Mouse (Mus musculus) ES-Bruce4 (cell line): ENCODE results near the gene Spc24. TPM values are rescaled to one million over a fixed set of nuclear protein-coding genes. Genes with fewer than 3 reads are reported as not detected.

Experiments
- H3K27ac ChIP-seq: 2 replicates; pipeline ENCODE4 v1.5.1; 2012; ENCODE audit warnings: low read length, inconsistent platforms; ENCODE audit not compliant: insufficient read depth
- H3K27me3 ChIP-seq: 2 replicates; pipeline ENCODE4 v1.6.1; 2012; ENCODE audit warnings: mild to moderate bottlenecking, low read length, inconsistent platforms; ENCODE audit not compliant: control insufficient read depth, poor library complexity, insufficient read depth, severe bottlenecking
- H3K36me3 ChIP-seq: 2 replicates; pipeline ENCODE4 v1.6.1; 2012; ENCODE audit warnings: inconsistent platforms, mild to moderate bottlenecking, low read length, moderate library complexity; ENCODE audit not compliant: control insufficient read depth, poor library complexity, insufficient read depth, severe bottlenecking
- H3K4me1 ChIP-seq: one replicate; pipeline ENCODE4 v1.8.1; 2011; ENCODE audit warnings: low read length; ENCODE audit not compliant: control insufficient read depth, insufficient read depth
- H3K4me3 ChIP-seq: 2 replicates; pipeline ENCODE4 v1.5.1; 2011; ENCODE audit warnings: low read depth, mild to moderate bottlenecking, low read length
- H3K9ac ChIP-seq: 2 replicates; pipeline ENCODE4 v1.6.1; 2012; ENCODE audit warnings: low read depth, mild to moderate bottlenecking, inconsistent platforms; ENCODE audit not compliant: poor library complexity, severe bottlenecking
- H3K9me3 ChIP-seq: replicated peaks from 2 replicates; pipeline ENCODE4 v1.6.1; 2012; ENCODE audit warnings: mild to moderate bottlenecking, low read length, inconsistent platforms; ENCODE audit not compliant: control insufficient read depth, poor library complexity, insufficient read depth, severe bottlenecking
- CTCF ChIP-seq: IDR thresholded peaks from one replicate; pipeline ENCODE4 v1.8.1; 2011; ENCODE audit warnings: low read depth, low read length
- EP300 ChIP-seq: IDR thresholded peaks from 2 replicates; pipeline ENCODE4 v1.6.1; 2011; ENCODE audit warnings: low read depth, low read length; ENCODE audit not compliant: insufficient read depth
- POLR2A ChIP-seq: IDR thresholded peaks from one replicate; pipeline ENCODE4 v1.8.1; 2011; ENCODE audit warnings: low read length; ENCODE audit not compliant: insufficient read depth
- polyA plus RNA-seq: library from polyadenylated mRNA; stranded (reverse); fragments of >200 nt; gene quantifications from 2 replicates; pipeline ENCODE4 v1.2.4, GENCODE M21; 2011; ENCODE audit warnings: low read depth; ENCODE audit not compliant: missing spikeins, insufficient read depth, insufficient read length

The Spc24 gene
- polyA plus RNA-seq, 1 experiment = 62.5 TPM

GRCm38 (mm10) chr9:21709340-21709739 is 50.8 kb downstream of the Spc24 start:
- TF ChIP-seq CTCF = no peak
- no peak for TF ChIP-seq EP300
- TF ChIP-seq POLR2A = no peak
- H3K9me3 ChIP-seq = no peaks in the 10 kb centered on the region
- no peak overlapping the region for H3K9ac ChIP-seq
- H3K4me3 ChIP-seq = no peak overlapping the region
- peaks cover 1% of the 10 kb centered on the region; the same call in 1 of the 2 replicates for H3K36me3 ChIP-seq
- H3K27me3 ChIP-seq = no peaks in the 10 kb centered on the region
- H3K27ac ChIP-seq = no peak overlapping the region
- no peaks in the 10 kb centered on the region for H3K4me1 ChIP-seq

GRCm38 (mm10) chr9:21706586-21707265 is 53.4 kb downstream of the Spc24 start:
- TF ChIP-seq POLR2A = no peak
- no peak for TF ChIP-seq CTCF
- no peak for TF ChIP-seq EP300
- Histone ChIP-seq H3K36me3 (peaks cover 17% of the 10 kb centered on the region), H3K4me1 (no peaks in the 10 kb centered on the region)

GRCm38 (mm10) chr9:21706085-21706484 is 54.0 kb downstream of the Spc24 start:
- H3K27ac ChIP-seq = no peak overlapping the region
- no peaks in the 10 kb centered on the region for H3K27me3 ChIP-seq
- peaks cover 23% of the 10 kb centered on the region for H3K36me3 ChIP-seq
- H3K9ac ChIP-seq = no peak overlapping the region
- H3K9me3 ChIP-seq = no peaks in the 10 kb centered on the region
- TF ChIP-seq EP300 (no peak), POLR2A (no peak), CTCF (no peak)
- no peaks in the 10 kb centered on the region for H3K4me1 ChIP-seq
- no peak overlapping the region for H3K4me3 ChIP-seq

More at GRCm38 (mm10) chr9:21706586-21707265, 53.4 kb downstream of the Spc24 start:
- Histone ChIP-seq H3K27me3 (no peaks in the 10 kb centered on the region), H3K9me3 (no peaks in the 10 kb centered on the region), H3K4me3 (no peak overlapping the region), H3K27ac (no peak overlapping the region), H3K9ac (no peak overlapping the region)

Other genes starting within 250 kb of the Spc24 start
- not detected in 2 replicates for gene AB124611, start 234.1 kb downstream of the Spc24 start, polyA plus RNA-seq
- gene Carm1, start 213.4 kb downstream of the Spc24 start, polyA plus RNA-seq = 112 and 122 TPM in 2 replicates
- 18.1 and 19.2 TPM in 2 replicates for gene Timm29, start 167.6 kb downstream of the Spc24 start, polyA plus RNA-seq
- gene Yipf2, start 167.5 kb downstream of the Spc24 start, polyA plus RNA-seq = 17.4 and 18.9 TPM in 2 replicates
- 100.0 and 111 TPM in 2 replicates for gene Smarca4, start 144.1 kb downstream of the Spc24 start, polyA plus RNA-seq
- gene Ldlr, start 36.8 kb downstream of the Spc24 start, polyA plus RNA-seq = 79.3 and 80.6 TPM in 2 replicates
- 62.3 and 63.5 TPM in 2 replicates for gene Kank2, start 38.4 kb upstream of the Spc24 start, polyA plus RNA-seq
- gene Angptl8, start 75.2 kb upstream of the Spc24 start, polyA plus RNA-seq = not detected in 2 replicates
- 74.9 and 80.8 TPM in 2 replicates for gene Dock6, start 92.3 kb upstream of the Spc24 start, polyA plus RNA-seq
- gene Rab3d, start 157.9 kb upstream of the Spc24 start, polyA plus RNA-seq = 5.7 and 7.8 TPM in 2 replicates
- 2.9 and 4.9 TPM in 2 replicates for gene Ccdc159, start 167.2 kb upstream of the Spc24 start, polyA plus RNA-seq
- gene Tmem205, start 167.3 kb upstream of the Spc24 start, polyA plus RNA-seq = 19.9 and 21.4 TPM in 2 replicates
- 5.4 and 5.6 TPM in 2 replicates for gene Plppr2, start 176.7 kb upstream of the Spc24 start, polyA plus RNA-seq
- 8.5 TPM in 2 replicates for gene Swsap1, start 195.5 kb upstream of the Spc24 start, polyA plus RNA-seq
- gene Epor, start 203.2 kb upstream of the Spc24 start, polyA plus RNA-seq = 0.57 and 1.9 TPM in 2 replicates
- 9.2 and 9.7 TPM in 2 replicates for gene Rgl3, start 229.1 kb upstream of the Spc24 start, polyA plus RNA-seq
- 1.6 and 2.8 TPM in 2 replicates for gene Ccdc151, start 242.3 kb upstream of the Spc24 start, polyA plus RNA-seq
- 108 and 116 TPM in 2 replicates for gene Prkcsh, start 242.5 kb upstream of the Spc24 start, polyA plus RNA-seq